Mouse (Mus musculus): ENCODE data around the gene Marveld3.

Gene Marveld3

DNA sequence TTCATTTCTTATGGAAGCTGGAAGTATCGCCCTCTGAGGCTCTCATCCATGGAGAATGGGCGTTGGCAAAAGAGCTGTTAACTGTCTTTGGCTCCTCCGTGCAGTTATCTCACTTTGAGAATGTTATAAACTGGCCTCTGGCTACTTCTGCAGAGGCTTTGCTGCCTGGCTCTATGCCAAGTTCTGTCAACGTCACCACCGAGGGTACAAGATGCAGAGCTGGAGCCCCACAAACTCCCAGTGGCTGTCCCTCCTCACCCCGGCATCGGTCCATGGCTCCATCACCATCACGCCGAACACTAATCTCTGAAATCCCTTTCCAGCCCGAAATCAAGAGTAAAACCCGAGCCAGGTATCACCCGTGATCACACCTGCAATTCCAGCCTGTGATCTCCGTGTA lies 1.4 kb upstream of the Marveld3 start:
- DNase-seq, result no peak

DNA sequence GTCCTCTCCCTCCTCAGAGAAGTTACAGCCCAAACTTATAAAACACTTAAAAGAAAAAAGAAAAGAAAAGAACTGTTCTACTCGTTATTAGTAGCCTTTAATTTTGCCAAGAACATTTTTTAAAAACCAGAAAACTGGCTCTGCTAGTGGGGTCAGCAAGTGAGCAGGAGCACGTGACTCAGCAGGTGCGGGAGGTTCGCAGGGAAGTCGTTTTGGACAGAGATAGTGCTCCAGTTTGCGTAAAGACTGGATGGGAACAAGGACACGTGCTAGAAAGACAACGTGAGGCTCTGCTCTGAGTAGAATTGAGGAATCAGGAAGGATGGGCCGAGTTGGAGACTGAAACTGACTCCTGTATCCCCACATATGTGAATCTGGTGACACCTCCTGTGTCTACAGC lies 893 bp upstream of the Marveld3 start:
- no peak for DNase-seq

GRCm38 (mm10) chr8:109959112-109959511 lies 2.9 kb downstream of the Marveld3 start:
- DNase-seq, result no peak

- DNase-seq, result no peak
These were observed 3.9 kb downstream of the Marveld3 start for GRCm38 (mm10) chr8:109958036-109958655.

DNA sequence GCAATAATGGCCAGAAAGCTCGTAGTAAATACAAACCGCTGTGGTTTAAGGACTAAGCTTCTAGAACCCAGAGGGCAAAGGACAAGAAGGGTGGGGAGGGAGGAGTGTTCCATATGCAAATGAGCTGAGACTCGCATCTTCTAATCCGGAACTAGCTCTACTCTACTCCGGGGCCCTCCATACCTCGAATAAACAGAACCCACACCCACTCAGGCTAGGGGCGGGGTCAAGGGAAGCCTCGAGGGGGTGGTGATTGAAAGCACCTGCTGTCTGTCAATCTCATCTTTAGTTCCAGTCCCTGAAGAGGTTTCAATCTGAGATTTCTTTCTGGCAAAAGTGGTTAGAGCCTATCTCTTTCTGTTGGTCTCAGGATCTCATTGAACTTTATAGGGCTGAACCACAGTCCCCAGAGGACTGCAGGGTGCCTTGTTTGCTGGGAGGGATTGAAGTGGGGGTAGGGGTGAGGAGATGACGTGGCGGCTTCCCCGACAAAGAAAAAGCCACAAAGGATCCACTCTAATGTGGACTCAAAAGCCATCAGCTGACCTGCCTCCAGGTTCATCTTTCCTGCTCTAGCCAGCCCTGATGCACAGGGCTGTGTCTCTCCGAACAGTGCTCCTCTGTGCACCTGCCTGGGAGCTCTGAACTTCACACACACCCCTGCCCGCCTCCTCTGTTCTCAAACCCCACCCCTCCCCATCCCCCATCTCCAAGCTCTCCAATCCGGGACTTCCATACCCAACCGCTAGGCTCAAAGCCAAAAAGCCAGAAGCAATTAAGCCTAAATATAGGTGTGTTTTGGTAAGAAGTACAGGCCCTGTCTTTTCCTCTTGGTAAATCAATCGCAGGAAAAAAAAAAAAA lies 4.6 kb downstream of the Marveld3 start:
- peak; percentile 65 for DNase-seq

DNA sequence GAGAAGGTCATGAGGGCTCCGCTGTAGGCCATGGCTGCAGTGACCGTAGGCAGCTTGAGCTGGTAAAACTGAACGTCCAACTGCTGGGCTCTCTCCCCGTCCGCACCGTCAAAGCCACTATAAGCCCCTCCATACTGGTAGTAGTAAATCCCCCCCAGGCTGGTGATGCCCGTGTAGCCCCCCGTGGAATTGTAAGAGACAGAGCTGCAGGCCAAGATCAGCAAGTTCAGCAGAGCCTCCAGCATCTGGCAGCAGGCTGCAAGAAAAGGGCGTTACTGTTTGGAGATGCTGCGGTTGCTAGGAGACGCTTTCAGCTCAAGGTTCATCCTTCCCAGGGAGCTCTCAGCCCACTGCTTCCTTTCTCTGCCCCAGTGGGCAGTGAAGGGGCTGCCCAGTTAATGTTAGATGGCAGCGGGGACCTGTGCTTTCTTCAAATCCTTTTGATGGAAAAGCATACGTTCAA lies 7.5 kb downstream of the Marveld3 start:
- DNase-seq, result no peak

DNA sequence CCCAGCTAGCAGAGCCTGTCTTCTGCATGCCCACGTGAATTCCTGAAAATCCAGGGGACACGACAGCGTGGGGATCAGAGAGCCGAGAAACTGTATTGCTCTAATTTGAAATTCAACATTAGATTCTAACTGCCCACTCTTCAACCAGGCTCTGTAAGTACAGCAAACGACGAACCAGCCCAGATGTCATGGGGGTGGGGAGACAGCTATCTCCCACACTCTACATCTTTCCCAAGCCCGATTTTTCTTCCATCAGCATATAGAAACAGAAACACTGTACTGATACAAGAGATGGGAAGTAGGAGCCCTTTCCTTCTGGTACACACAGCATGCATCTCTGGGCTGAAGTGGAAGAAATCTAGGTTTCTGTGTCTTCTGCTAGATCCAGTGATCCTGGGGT lies 9.8 kb downstream of the Marveld3 start:
- DNase-seq, result no peak

DNA sequence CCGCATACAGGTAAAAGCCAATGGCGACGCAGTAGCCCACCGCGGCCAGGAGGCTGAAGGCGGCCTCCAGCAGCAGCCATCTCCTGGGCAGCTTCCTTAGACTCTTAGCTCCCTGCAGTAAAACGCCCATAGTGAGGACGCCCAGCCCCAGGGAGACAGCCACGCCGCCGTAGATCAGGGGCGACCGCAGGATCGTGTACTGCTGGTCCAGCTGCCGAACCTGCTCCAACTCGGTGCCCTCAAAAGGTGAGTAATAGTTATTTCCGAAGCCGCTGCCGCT lies 13.8 kb downstream of the Marveld3 start:
- DNase-seq, result no peak

- DNase-seq, result no peak
These were observed 14.3 kb downstream of the Marveld3 start for GRCm38 (mm10) chr8:109947447-109948284.

GRCm38 (mm10) chr8:109946272-109946671 lies 15.7 kb downstream of the Marveld3 start:
- DNase-seq, result peak; percentile 38

GRCm38 (mm10) chr8:109945694-109946093 lies 16.3 kb downstream of the Marveld3 start:
- DNase-seq, result no peak

DNA sequence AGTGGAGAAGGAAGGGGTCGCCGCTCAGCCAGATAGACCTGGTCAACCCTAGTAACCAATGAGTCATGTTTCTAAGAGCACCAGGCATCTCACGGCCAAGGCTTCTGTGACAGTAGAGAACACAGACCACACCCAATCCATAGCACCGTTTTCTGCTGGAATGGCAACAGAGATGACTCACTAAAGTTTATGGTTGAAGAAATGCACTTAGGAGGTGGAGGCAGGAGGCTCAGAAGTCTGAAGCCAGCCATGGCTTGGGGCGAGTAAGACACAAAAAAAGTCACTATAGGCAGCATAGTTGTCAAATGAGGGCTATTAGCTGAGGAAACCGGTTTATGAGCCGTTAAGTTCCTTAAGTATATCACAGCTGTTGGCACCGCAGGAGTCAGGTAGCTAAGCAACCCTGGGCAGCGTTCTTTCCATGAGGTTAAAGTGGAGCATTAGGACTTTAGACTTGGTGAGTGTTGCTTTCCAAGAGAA lies 16.8 kb downstream of the Marveld3 start:
- peak; percentile 56 for DNase-seq

DNA sequence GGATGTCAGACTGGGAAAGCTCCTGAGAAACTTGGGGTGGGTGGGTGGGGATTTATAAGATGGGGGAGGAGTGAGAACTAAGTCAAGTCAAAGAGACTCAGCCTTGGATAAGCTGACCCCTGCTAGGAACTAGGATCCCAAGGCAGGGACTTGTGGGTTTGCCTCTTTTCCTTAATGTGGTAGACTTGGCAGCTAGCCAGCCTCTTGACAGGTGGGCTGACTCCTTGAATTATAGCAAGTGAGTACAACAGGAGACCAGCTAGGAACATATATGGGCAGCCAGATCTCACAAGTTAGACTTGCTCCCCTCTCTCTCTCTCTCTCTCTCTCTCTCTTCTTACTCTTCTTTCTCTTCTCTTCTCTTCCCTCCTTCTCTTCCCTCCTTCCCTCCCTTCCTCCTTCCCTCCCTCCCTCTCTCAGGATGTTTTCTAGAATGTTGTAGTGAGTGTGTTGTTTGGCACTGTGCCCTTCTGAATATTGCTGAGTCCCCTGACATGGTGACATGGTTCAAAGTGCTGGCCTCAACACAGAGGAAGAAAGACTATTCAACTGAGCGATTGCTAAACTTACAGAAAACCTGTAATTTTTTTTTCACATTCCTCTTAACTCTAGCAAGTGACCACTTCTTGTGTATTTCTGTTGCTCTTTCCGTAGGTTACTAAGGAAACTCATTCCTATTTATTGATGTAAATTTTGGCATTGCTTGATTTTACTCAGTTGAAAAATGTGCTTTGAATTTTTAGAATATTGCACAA lies 20.2 kb downstream of the Marveld3 start:
- no peak for DNase-seq

GRCm38 (mm10) chr8:109920406-109921390 lies 41.3 kb downstream of the Marveld3 start:
- no peak for DNase-seq

DNA sequence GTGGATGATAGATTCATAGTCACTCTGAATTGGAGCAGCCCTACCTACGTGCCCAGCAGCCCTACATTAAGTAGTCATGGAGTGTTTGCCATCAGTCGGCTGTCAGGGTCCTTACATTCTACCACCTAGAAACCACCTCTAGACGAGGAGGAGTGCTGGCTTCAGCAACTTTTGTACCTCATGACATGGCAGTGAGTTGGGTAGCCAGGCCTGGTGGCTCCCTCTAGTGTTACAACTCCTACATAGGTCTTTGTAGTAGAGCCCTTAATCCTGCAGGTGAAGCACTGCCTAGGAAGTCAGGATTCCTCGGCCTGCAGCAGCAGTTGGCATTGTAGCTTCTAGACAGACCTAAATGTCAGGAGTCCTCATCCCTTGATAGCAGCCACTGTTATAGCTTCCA lies 44.7 kb downstream of the Marveld3 start:
- DNase-seq, result peak; percentile 73

- DNase-seq, result no peak
These were observed 54.6 kb downstream of the Marveld3 start for GRCm38 (mm10) chr8:109907376-109907775.

DNA sequence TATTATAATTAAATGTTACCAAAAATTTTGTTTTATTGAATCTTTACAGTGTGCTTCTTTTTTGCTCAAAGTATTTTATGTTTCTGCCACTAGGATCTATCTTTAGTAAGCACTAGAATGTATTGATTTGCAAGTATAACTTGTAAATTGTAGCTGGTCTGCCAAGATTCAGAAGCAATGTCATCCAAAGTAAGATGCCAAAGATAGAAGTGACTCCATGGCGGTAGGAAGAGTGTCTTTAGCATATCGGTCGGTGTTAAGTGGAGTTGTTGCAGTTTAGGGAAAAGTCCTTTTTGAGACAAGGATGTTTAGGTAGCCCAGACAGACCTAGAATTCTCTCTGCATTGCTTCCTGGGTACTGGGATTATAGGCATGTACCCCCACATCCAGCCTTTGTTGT lies 55.1 kb downstream of the Marveld3 start:
- no peak for DNase-seq

DNA sequence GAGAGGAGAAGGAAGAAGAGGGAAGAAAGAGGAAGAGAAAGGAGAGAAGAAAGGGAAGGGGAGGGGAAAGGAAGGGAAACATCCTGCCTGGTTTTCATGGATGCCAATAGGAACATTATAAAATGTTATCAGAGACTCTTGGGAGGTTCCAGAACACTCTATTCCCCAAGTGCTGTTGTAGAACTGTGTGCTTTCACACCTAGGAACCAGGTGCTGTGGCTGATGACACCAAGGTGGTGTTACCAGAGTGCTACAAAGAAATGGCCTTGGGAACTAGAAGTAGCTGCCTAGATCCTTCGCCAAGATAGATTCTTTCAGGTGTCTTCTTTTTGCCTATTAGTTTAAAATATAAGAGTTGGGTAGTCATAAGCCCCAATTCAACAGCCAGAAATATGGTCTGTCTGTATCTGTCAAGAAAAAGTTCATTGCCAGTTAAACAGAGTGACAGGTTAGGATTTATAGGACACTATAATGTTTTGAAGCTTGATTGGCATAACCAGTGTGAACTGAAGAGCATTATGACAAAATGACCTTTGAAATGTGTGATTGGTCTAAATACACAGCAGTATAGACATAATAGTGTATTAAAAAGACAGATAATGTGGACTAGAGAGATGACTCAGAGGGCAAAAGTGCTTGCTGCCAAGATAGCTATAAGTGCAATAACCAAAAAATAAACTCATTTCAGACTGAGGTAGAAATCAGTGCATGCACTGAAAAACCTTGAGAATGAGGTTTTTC lies 56.9 kb downstream of the Marveld3 start:
- DNase-seq, result no peak

- no peak for DNase-seq
These were observed 58.0 kb downstream of the Marveld3 start for GRCm38 (mm10) chr8:109903909-109904469.

GRCm38 (mm10) chr8:109902379-109902778 lies 59.6 kb downstream of the Marveld3 start:
- no peak for DNase-seq

Measured in kidney, postnatal 14 days (tissue).